Mouse (Mus musculus): Measurements from ENCODE around the gene Fam71e2.
"Not testable (repeated sequence)": the region's sequence is repeated elsewhere in the genome, so short reads cannot be mapped to it uniquely, and the experiment has no call there.

Fam71e2 gene

DNA sequence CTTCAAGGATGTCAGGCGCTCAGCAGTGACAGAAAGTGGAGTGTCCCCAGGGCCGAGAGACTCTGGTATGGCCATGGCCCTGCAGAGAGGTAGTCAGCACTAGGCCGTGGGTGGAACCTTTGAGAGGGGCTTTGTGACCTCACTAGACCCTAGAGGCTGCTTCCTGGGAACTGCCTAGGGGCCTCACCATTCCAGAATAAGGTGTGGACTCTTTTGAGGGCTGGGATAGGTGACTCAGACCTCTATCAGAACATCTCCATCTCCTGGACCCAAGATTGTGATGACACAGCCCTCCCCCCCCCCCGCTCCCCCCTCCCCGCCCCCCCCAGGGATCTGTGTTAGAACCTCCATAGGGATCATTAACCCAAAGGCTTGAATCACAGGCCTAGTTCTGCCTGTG is at the start of gene Fam71e2:
TSS of gene Fam71e2 (minus strand) at position 101 of the 400 bp plus-strand sequence.
- DNase-seq (ENCODE audit: low spot score in 2 of 2): no peak

DNA sequence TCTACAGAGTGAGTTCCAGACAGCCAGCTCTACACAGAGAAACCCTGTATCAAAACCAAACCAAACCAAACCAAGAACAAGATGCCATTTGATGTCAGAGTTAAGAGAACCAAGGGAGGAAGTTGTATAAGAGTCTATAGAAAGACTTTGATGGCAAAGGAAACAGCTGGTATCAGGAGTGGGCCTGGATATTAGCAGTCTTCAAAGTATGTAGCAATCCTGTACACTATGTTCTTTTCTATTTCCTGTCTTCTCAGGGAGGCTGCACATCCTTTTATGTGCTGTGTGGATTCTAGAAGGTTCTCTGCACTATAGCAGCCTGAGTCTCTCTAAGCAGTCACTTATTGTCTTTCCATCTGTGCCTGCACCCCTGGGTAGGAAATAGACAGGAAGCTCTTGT is 45.5 kb upstream of the Fam71e2 start:
- no peak for DNase-seq (ENCODE audit: low spot score in 2 of 2)

DNA sequence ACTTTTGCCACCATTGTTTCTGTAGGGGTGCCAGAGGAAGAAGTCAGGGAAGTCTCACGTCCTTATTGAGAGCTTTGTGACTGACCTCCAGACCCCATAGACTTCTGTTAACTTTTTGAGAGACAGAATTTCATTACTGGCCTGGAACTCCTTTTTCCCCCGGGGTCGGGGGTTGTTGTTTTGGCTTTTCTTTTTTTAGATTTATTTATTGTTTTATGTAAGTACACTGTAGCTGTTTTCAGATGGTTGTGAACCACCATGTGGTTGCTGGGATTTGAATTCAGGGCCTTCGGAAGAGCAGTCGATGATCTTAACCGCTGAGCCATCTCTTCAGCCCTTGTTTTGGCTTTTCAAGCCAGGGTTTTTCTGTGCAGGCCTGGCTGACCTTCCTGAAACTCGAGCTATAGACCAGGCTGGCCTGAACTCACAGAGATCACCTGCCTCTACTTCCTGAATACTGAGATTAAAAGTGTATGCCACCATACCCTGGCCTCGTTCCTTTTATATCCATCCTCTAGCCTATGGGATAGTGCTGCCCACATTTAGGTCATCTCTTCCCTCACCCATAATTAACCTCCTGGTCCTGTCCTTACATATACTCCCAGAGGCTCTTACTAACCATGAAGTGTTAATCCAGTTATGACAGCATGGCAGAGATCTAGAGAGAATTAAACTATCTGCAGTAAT is 42.1 kb upstream of the Fam71e2 start:
- no peak for DNase-seq (ENCODE audit: low spot score in 2 of 2)

DNA sequence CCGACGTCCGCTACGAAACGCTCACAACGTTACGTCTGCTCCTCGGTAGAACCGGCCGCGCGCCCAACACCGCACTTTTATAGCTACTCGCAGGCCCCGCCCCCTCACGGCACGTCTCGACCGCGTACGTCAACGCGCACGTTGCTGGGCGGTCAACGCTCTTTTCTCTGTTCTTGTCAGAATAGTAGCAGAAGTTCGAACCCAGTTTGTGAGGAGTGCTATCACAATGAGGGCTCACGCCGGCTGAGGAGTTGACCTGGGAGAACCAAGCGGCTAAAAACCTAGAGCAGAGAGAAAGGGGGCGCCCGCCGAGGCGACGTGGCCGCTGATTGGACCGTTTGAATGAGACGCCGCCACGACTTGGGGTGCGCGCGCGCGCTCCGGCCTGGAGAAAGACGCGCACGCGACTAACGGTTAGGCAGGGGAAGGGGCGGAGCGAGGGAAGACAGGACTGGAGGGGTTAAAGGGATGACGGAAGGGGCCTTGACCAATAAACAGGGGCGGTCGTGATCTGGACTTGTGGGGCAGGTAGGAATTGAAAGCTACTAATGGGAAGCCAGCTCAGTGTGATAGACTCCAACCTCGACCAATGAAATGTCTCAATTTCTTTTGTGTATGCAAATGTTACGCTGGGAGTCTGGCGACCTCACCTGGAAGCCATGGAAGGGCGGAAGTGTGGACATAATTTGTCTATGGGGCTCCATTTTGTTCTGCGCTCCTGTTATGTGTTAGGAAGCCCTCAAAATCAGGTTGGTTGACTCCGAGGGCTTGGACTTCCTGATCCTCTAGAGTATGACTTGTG is 41.4 kb upstream of the Fam71e2 start, which contains the start of gene Ube2s:
TSS of gene Ube2s (minus strand) at position 288 of the 802 bp plus-strand sequence.
- DNase-seq (ENCODE audit: low spot score in 2 of 2): peak; percentile 96 to 99

DNA sequence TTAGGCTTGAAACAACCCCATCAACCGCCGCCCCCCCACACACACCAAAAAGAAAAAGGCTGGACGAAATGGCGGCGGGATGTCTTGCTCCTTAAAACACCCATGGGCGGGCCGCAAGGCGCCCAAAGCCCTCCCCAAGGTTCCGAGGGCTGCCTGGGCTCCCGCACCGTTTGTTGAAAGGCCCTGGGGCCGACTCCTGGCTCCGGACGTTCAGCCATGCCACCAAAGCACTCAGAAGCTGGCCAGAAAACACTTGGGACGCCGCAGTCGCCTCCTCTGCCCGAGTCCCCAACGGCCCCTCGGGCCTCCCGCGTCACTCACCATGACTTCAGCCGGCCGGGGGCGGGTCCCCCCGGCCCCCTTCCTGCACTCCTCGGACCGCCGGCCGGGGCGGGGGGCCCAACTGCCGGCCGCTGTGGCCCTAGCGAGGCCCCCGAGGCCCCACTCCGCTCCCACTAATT is 40.8 kb upstream of the Fam71e2 start:
- no peak for DNase-seq (ENCODE audit: low spot score in 2 of 2)

DNA sequence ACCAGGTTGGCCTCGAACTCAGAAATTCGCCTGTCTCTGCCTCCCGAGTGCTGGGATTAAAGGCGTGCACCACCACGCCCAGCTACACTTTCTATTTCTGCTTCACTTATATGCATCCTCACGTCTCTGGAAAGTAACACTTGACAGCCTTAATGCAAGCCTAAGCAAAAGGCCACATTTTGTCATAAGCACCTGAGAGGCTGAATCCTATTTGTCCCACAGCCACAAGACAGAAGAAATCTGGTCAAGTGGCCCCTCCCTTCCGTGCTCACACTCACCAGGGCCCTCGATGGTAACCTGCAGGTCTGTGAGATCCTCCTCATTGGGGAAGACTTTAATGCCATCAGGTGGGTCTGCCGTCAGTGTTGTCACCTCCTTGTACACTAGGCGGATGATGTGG is 40.0 kb upstream of the Fam71e2 start:
- DNase-seq (ENCODE audit: low spot score in 2 of 2): not testable (repeated sequence)

DNA sequence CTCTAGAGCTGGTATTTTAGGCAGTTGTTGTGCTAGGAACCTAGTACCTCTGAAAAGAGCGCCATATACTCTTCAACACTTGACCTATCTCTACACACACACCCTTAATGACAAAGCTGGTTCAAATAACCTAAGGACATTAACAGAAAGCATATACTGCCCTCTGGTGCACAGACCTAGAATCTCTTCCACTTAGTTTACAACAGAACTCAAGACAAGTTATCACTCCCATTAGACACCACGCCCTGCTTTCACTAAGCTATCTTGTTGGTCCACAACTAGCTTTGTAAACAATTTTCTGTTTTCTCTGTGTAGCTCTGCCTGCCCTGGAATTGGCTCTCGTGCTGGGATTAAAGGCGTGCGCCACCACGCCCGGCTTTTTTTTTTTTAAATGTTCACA is 35.6 kb upstream of the Fam71e2 start:
- no peak for DNase-seq (ENCODE audit: low spot score in 2 of 2)

DNA sequence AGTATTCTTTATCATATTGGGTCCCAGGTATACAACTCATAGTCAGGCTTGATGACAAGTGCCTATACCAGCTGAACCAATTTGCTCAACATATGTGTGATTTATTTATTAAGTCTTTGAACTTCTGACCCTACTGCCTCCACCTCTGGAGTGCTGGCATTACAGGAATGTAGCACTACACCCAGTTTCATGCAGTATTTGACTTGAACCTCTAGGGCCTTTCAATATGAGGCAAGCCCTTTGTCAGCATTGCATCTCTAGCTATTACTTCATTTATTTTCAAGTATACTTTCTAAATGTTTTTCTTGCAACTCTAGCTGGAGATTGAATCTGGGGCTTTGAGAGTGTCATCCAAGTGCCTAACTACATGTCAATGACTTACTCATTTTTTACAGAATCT is 31.1 kb upstream of the Fam71e2 start:
- no peak for DNase-seq (ENCODE audit: low spot score in 2 of 2)

DNA sequence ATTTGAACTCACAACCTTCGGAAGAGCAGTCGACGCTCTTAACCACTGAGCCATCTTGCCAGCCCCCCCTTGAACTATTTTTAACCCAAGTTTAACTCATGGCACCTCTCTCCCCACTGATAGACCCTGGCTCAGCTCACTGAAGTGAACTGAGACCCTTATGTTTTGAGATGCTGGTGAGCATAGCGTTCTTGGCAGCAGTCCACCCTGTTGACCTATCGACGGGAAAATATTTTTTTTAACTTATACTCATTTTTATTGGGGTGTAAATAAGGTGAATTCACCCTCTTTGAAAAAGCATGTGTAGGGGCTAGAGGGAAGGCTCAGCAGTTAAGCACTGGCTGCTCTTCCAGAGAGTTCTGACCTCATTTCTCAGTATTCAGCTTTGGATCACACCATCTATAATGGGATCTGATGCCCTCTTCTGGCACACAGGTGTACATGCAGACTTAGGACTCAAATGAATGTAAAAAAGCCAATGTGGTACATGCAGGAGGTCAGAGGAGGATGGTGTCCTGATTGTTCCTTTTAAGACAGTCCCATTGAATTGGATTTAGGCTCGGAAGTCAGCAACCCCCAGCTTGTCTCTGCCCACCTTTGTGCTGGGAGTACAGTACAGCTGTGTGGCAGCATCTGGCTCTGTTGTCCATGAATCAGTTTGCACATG is 24.8 kb upstream of the Fam71e2 start:
- no peak for DNase-seq (ENCODE audit: low spot score in 2 of 2)

DNA sequence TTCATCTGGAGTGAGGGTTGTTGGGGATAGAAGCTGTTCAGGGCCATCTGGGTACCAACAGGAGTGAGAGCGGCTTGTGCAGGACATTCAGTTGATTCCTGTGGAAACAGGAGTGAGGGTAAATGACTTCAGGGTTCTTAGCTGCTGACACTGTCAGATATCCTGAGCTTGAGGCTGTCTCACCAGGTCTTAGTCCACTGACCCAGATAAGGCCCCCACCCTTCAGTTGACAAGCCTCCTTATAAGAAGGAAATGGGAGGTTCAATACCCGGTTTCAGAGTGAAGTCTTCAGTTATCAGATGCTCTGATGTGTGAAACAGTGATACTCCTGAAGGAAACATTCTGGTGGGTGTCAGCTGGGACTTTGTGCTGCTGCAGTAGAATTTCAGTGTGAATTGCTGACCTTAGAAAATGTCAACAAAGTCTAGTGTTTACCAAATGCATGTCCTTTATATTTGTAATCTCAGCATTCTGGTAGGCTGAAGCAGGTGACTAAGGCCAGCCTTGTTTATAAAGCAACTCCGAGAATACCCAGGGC is 23.6 kb upstream of the Fam71e2 start:
- no peak for DNase-seq (ENCODE audit: low spot score in 2 of 2)

DNA sequence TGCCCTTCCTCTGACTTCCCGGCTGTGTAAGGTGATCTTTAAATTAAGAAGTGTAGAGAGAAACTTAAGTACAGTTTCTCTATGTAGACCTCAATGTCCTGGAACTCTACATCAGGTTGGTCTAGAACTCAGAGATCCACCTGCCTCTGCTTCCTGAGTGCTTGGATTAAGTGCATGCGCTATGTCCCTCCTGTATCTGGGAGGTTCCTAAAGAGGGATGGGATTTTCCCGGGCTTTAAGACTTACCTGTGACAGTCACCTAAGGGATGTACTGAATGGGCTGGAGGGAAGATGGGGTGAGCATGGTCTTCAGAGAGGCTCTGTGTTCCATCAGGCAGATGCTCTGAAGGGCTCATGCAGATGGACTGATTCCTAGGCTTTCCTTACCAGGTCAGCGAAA is 22.6 kb upstream of the Fam71e2 start:
- DNase-seq (ENCODE audit: low spot score in 2 of 2): no peak

DNA sequence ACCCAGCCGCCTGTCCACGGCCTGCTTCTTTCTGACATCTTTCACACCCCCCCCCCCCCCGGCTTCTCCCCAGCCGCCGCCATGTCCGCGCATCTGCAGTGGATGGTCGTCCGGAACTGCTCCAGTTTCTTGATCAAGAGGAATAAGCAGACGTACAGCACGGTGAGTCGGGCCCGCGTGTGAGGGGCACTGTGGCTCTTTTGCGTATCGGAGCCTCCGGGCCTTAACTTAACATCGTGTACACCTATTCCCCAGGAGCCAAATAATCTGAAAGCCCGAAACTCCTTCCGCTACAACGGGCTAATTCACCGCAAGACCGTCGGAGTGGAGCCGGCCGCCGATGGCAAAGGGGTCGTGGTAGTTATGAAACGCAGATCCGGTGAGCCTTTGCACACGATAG is 22.1 kb upstream of the Fam71e2 start:
- not testable (repeated sequence) for DNase-seq (ENCODE audit: low spot score in 2 of 2)

DNA sequence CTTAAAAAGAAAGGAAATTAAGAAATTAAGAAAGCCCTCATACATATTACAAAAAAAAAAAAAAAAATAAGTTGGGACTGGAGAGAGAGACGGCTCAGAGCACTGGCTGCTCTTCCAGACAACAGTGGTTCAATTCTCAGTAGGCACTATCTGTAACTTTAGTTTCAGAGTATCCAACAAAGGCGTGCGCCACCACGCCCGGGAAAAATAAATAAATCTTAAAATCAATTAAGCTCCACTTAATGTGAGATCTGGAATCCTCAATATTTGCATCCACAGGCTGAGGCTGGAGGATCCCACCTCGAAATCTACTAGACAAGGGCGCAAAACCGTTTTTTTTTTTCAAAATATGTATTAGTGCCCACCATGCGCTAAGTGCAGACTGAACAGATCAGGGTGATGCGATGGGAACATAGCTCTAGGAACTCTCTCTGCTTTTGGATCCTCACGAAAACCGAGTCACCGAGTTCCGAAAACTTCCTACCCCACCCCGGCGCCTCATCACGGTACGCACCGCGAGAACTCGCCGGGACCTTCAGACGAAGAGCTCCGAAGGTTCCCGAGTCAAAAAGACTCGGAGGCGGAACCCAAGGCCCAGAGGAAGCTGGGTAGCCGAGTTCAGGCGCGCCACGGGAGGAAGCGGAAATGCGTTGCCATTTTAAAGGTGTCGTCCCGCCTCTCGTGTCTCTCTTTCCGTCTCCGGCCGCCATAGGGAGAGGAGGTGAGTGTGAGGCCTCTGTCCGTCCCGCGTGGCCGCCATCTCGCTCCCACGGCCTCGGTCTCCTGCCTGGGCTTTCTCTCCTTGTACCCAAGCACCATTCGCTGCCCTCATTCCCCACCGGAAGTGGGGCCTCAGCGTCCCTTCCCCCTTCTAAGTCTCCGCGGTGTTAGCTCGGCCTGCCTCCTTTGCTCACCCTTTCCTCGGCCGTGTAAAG is 21.4 kb upstream of the Fam71e2 start, which contains the start of gene Rpl28:
TSS of gene Rpl28 (plus strand) at position 597 of the 935 bp plus-strand sequence.
- peak; percentile 92 to 95 for DNase-seq (ENCODE audit: low spot score in 2 of 2)

DNA sequence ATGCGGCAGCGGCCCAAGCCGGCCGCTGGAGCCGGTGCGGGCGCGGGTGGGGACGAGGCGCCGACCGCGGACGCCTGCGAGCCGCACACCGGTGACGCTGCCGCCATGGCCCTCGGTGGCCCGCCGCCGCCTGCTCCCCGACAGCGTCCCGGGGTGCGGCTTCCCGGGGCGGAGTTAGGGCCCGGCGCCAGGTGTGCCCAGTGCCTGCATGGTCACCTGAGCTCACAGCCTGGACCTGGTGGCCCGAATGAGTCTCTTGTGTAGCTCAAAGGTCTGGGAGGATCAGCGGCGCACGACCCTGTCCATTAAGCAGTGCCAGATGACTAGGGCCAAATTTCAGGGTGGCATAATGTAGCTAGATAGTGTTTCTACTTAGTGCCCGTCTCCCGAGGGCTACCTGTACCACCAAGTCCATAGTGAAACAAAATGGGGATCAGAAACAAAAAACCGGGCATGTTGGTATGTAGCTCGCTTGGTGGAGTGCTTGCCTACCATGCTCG is 18.4 kb upstream of the Fam71e2 start, which contains the start of gene Tmem238:
TSS of gene Tmem238 (minus strand) at position 221 of the 500 bp plus-strand sequence.
- DNase-seq (ENCODE audit: low spot score in 2 of 2): no peak

DNA sequence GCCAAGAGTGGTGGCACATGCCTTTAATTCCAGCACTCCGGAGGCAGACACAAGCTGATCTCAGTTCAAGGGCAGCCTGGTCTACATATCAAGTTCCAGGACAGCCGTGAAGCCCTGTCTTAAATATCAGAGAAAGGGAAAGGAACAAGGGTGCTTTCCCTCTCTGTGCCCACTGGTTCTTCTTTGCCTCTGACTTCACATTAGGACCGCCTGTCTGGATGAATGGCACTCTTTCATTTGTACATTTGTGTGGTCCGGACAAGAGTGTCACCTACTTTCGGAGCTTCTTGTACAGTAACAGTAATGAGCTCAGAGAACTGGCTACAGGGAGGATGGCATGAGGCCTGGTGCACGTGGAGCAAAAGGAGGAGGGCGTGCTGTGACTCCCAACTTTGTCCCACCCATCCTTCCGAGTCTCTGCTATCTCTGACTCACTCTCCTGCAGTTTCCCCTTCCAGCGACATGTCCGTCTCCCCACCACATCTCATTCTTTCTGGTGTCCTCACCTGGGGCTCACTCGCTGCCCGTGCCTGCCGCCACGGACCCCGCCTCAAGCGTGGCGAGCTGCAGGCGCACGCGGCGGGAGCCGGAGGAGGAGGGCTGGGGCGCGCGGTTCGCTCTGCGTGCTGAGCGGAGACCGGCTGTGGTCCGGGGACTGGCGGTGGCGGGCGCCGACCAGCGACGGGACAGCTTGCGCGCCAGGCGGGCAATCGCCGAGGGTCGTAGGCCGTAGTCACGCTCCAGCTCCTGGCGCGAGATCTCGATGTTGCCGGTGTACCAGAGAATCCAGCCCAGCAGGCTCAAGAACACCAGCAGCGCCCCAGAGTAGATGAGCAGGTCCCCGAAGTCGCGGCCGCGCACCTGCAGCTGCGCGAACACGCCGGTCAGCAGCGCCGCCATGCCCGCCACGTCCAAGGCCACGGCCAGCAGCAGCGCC is 17.7 kb upstream of the Fam71e2 start:
- DNase-seq (ENCODE audit: low spot score in 2 of 2): peak in 1 of 2 experiments; percentile 35

DNA sequence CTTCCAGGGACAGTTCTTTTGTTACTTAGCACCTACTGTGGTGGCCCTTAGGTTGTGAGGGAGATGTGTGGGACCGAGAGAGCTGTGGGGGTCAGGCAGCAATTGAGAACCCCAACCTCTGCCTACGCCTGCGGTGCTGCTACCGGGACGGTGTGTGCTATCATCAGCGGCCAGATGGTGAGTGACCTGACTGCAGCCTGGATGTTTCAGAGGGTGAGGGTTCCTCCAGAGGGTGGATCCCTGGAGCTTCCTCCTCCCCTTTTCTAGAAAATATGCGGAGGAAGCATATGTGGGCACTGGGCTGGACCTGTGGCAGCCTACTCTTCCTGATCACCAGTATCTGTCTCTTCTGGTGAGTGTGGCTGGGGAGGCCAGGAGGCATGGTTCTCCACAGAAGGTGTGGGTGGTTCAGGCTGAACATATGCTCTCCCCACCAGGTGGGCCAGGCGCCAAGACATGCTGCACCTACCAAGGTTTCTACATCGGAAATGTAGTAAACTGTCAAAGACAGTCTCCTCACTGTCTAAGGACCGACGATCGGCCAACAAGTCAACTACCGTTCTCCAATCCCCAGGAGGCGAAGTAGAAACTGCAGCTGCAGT is 12.7 kb upstream of the Fam71e2 start:
- DNase-seq (ENCODE audit: low spot score in 2 of 2): peak; percentile 40 to 46

DNA sequence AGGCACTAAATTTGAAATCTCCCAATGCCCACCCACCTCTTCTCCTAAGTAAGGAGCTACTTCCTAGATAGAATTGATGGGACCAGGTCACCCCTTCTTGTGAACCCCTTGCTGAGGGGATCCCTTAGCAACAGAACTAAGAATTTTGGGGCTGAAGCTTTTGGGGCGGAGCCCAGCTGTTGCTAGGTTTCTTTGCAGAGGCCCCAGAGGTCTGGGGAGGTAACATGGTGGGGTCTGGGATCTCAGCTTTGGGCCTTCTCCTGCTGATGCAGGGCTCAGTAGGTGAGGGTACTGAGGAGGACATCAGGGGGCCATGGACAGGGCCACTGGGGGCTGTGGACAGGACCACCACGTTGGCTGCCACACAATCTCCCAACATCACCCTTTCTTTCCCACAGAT is 11.7 kb upstream of the Fam71e2 start, which contains the start of the genes Il11 and Tmem190:
TSS of gene Il11 (minus strand) at position 101 of the 400 bp plus-strand sequence.
TSS of gene Tmem190 (plus strand) at position 179 of the 400 bp plus-strand sequence.
- no peak for DNase-seq (ENCODE audit: low spot score in 2 of 2)

DNA sequence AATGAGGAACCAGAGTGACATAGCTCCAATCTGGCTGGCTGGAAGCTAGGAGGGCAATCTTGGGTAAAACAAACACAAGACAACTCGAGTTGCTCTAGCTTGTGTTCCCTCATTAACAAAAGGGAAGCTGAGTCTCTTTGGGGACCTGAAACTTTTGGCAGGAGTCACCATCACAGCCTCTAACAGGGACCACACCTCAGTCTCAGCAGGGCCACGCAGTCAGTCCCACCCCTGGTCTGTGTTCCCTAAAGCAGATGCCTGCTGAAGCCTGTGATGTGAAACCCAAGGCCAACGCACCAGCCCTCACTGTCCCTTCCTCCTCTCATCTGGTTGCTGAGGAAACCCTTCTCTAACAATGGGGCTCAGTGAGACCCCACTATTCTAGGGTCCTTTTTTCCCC is 11.0 kb upstream of the Fam71e2 start:
- DNase-seq (ENCODE audit: low spot score in 2 of 2): no peak

DNA sequence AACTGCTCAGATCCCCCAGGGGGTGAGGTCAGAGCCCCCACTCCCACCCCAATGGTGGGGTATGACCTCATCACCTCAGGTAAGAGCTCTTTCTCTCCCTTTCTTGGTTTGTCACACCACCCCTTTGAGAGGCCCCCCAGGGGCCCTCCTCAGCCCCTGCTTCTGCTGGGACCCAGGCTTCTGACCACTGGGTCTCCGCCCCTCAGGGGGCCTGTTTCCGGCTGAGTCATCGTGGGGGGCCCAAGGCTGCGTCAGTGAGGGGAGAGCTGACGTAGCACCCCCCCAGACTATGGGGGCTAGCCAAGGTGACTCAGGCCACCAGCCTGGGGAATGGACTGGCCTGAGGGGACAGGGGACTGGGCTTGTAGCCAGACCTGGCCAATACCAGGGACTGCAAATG is 8.8 kb upstream of the Fam71e2 start:
- no peak for DNase-seq (ENCODE audit: low spot score in 2 of 2)

Data from right cerebral cortex, postnatal 36 days (tissue).